Mouse (Mus musculus): ENCODE measurements around the gene Sec16a. TPM values are rescaled to one million over a fixed set of nuclear protein-coding genes. Genes with fewer than 3 reads are reported as not detected.

Sec16a gene
- polyA plus RNA-seq, 1 experiment from 2014 or later = 13.0 TPM

GRCm38 (mm10) chr2:26483230-26483869, 38.3 kb upstream of the Sec16a start:
- peak; percentile 27; the same call in 1 of the 2 replicates for ATAC-seq

GRCm38 (mm10) chr2:26482824-26483223, 37.8 kb upstream of the Sec16a start:
- Histone ChIP-seq H3K4me1 (peaks cover 60% of the 10 kb centered on the region), H3K9ac (no peak overlapping the region), H3K4me2 (peak overlapping the region; percentile 19; the same call in 1 of the 2 replicates), H3K4me3 (no peak overlapping the region), H3K36me3 (peaks cover 49% of the 10 kb centered on the region), H3K9me3 (replicated peaks) (no peaks in the 10 kb centered on the region), H3K27me3 (replicated peaks) (no peaks in the 10 kb centered on the region), H3K27ac (peak overlapping the region; percentile 39; the same call in 1 of the 2 replicates)
- 40% methylated on average over 3 of the region's 3 CpGs for WGBS (ENCODE audit: insufficient replicate concordance)
- peak; percentile 4; the same call in 1 of the 2 replicates for ATAC-seq

More at GRCm38 (mm10) chr2:26483230-26483869, 38.3 kb upstream of the Sec16a start:
- Histone ChIP-seq H3K36me3 (peaks cover 44% of the 10 kb centered on the region), H3K27me3 (replicated peaks) (no peaks in the 10 kb centered on the region), H3K4me3 (no peak overlapping the region), H3K4me1 (peaks cover 60% of the 10 kb centered on the region), H3K4me2 (peak overlapping the region; percentile 19; the same call in 1 of the 2 replicates), H3K27ac (peak overlapping the region; percentile 39; the same call in 1 of the 2 replicates), H3K9me3 (replicated peaks) (no peaks in the 10 kb centered on the region), H3K9ac (no peak overlapping the region)
- 16% methylated on average over 13 of the region's 13 CpGs for WGBS (ENCODE audit: insufficient replicate concordance)

- H3K27ac ChIP-seq = no peak overlapping the region; the same call in 1 of the 2 replicates
- WGBS (ENCODE audit: insufficient replicate concordance) = 49% methylated on average over 10 of the region's 10 CpGs
- H3K4me1 ChIP-seq = peaks cover 51% of the 10 kb centered on the region
- peak; percentile 16; the same call in 1 of the 2 replicates for ATAC-seq
- H3K27me3 ChIP-seq (replicated peaks) = no peaks in the 10 kb centered on the region
- H3K36me3 ChIP-seq = peaks cover 59% of the 10 kb centered on the region
- H3K9me3 ChIP-seq (replicated peaks) = no peaks in the 10 kb centered on the region
- no peak overlapping the region for H3K4me3 ChIP-seq
- H3K4me2 ChIP-seq = no peak overlapping the region
- no peak overlapping the region for H3K9ac ChIP-seq
Observed at GRCm38 (mm10) chr2:26481724-26482495, 36.9 kb upstream of the Sec16a start.

- WGBS (ENCODE audit: insufficient replicate concordance) = 79% methylated on average over 12 of the region's 12 CpGs
- no peak overlapping the region for H3K27ac ChIP-seq
- peaks cover 69% of the 10 kb centered on the region for H3K36me3 ChIP-seq
- H3K4me1 ChIP-seq = peaks cover 43% of the 10 kb centered on the region
- ATAC-seq = no peak
- H3K9ac ChIP-seq = no peak overlapping the region
- H3K27me3 ChIP-seq (replicated peaks) = no peaks in the 10 kb centered on the region
- no peaks in the 10 kb centered on the region for H3K9me3 ChIP-seq (replicated peaks)
- no peak overlapping the region for H3K4me3 ChIP-seq
- no peak overlapping the region for H3K4me2 ChIP-seq
Observed at GRCm38 (mm10) chr2:26480911-26481310, 35.9 kb upstream of the Sec16a start.

GRCm38 (mm10) chr2:26478685-26479205, 33.7 kb upstream of the Sec16a start:
- no peak overlapping the region for H3K4me2 ChIP-seq
- no peak overlapping the region for H3K9ac ChIP-seq
- H3K27me3 ChIP-seq (replicated peaks) = no peaks in the 10 kb centered on the region
- 72% methylated on average over 2 of the region's 2 CpGs for WGBS (ENCODE audit: insufficient replicate concordance)
- no peak overlapping the region for H3K27ac ChIP-seq
- no peak overlapping the region for H3K4me3 ChIP-seq
- peaks cover 39% of the 10 kb centered on the region for H3K4me1 ChIP-seq
- no peak for ATAC-seq
- no peaks in the 10 kb centered on the region for H3K9me3 ChIP-seq (replicated peaks)
- peaks cover 66% of the 10 kb centered on the region for H3K36me3 ChIP-seq

- Histone ChIP-seq H3K9me3 (replicated peaks) (no peaks in the 10 kb centered on the region), H3K27me3 (replicated peaks) (no peaks in the 10 kb centered on the region), H3K9ac (no peak overlapping the region), H3K4me1 (peaks cover 30% of the 10 kb centered on the region), H3K27ac (no peak overlapping the region), H3K4me3 (no peak overlapping the region), H3K36me3 (peaks cover 74% of the 10 kb centered on the region), H3K4me2 (no peak overlapping the region)
- WGBS (ENCODE audit: insufficient replicate concordance) = 83% methylated on average over 7 of the region's 7 CpGs
- no peak for ATAC-seq
Observed at GRCm38 (mm10) chr2:26477911-26478310, 32.9 kb upstream of the Sec16a start.

GRCm38 (mm10) chr2:26475505-26476430, 30.8 kb upstream of the Sec16a start:
- H3K4me2 ChIP-seq = no peak overlapping the region

GRCm38 (mm10) chr2:26474789-26475504, 29.9 kb upstream of the Sec16a start:
- H3K4me2 ChIP-seq = peak overlapping the region; percentile 6; the same call in 1 of the 2 replicates
- peaks cover 10% of the 10 kb centered on the region for H3K4me1 ChIP-seq
- ATAC-seq = peak; percentile 31; the same call in 1 of the 2 replicates
- peaks cover 84% of the 10 kb centered on the region for H3K36me3 ChIP-seq
- WGBS (ENCODE audit: insufficient replicate concordance) = 15% methylated on average over 9 of the region's 9 CpGs
- no peaks in the 10 kb centered on the region for H3K27me3 ChIP-seq (replicated peaks)
- peak overlapping the region; percentile 49; the same call in 1 of the 2 replicates for H3K27ac ChIP-seq
- H3K9ac ChIP-seq = no peak overlapping the region
- H3K4me3 ChIP-seq = no peak overlapping the region
- H3K9me3 ChIP-seq (replicated peaks) = no peaks in the 10 kb centered on the region

More at GRCm38 (mm10) chr2:26475505-26476430, 30.8 kb upstream of the Sec16a start:
- Histone ChIP-seq H3K27me3 (replicated peaks) (no peaks in the 10 kb centered on the region), H3K27ac (peak overlapping the region; percentile 49; the same call in 1 of the 2 replicates), H3K4me3 (no peak overlapping the region), H3K36me3 (peaks cover 84% of the 10 kb centered on the region), H3K9ac (no peak overlapping the region; the same call in 1 of the 2 replicates), H3K9me3 (replicated peaks) (no peaks in the 10 kb centered on the region), H3K4me1 (peaks cover 10% of the 10 kb centered on the region)
- ATAC-seq = no peak
- WGBS (ENCODE audit: insufficient replicate concordance) = 55% methylated on average over 13 of the region's 13 CpGs

- WGBS (ENCODE audit: insufficient replicate concordance) = 51% methylated on average over 11 of the region's 11 CpGs
- no peak overlapping the region for H3K4me2 ChIP-seq
- H3K4me1 ChIP-seq = peaks cover 10% of the 10 kb centered on the region
- no peaks in the 10 kb centered on the region for H3K9me3 ChIP-seq (replicated peaks)
- H3K27me3 ChIP-seq (replicated peaks) = no peaks in the 10 kb centered on the region
- peaks cover 84% of the 10 kb centered on the region for H3K36me3 ChIP-seq
- H3K27ac ChIP-seq = no peak overlapping the region
- H3K4me3 ChIP-seq = no peak overlapping the region
- no peak for ATAC-seq
- no peak overlapping the region for H3K9ac ChIP-seq
Observed at GRCm38 (mm10) chr2:26472312-26473090, 27.5 kb upstream of the Sec16a start.

- no peak for ATAC-seq
- Histone ChIP-seq H3K9ac (no peak overlapping the region), H3K27ac (no peak overlapping the region), H3K4me3 (no peak overlapping the region), H3K27me3 (replicated peaks) (no peaks in the 10 kb centered on the region), H3K4me1 (peaks cover 10% of the 10 kb centered on the region), H3K9me3 (replicated peaks) (no peaks in the 10 kb centered on the region), H3K36me3 (peaks cover 84% of the 10 kb centered on the region), H3K4me2 (no peak overlapping the region)
- 72% methylated on average over 6 of the region's 6 CpGs for WGBS (ENCODE audit: insufficient replicate concordance)
Observed at GRCm38 (mm10) chr2:26471652-26472285, 26.8 kb upstream of the Sec16a start.

Data from liver, embryonic 12.5 days (tissue).